Mouse (Mus musculus) CD4-positive, CD25-positive, alpha-beta regulatory T cell, adult 9 weeks (primary cell): ENCODE results near the gene Tnfrsf13b. TPM values are rescaled to one million over a fixed set of nuclear protein-coding genes. Genes with fewer than 3 reads are reported as not detected.

Experiments
- polyA plus RNA-seq: library from polyadenylated mRNA; unstranded; fragments of 100-300 nt; shearing (Covaris generic); gene quantifications from one replicate; pipeline ENCODE4 v1.2.1, GENCODE M21; 2017

Tnfrsf13b gene
- 65.3 TPM for polyA plus RNA-seq

GRCm38 (mm10) chr11:61126606-61127355, at the start of gene Tnfrsf13b:
Tnfrsf13b (plus strand) TSS chr11:61126755.

DNA sequence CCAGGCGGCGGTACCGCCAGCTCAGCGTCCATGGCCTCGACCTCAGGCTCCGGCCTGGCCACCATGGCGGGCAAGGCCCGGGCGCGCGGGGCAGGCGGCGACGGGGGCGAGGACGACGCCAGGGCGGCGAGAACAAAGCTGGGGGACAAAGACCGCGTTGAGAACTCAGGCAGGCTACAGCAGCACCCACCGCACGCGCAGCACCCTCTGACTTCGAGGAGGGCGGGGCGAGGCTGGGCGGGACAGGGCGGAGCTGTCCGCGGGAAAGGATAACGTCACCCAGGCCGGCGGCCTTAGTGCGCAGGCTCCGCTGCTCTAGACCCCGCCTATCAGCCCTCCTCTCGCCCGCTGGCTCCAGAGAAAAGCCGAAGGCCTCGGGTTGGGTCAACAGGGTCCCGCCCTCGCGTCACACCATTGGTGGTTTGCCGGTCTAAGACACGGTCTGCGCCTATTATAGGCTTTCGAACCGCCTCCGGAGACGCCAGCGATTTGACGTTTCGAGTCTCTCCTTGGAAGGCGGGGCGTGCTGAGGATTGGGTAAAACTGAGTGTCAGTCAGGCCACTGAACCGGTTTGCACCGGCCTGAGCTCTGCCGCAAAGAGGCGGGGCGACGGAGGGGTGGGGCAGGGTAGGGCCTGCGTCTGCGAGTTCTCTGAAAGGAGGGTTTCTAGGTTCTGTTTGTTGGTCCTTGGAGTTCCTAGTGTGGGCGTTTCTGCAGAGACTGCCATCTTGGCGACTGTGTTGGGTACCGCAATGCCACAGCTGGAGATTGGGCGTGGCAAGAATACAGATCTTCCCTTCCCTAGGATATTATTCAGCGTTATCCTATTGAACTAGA, 48.5 kb downstream of the Tnfrsf13b start, which contains the start of gene Usp22:
Gene Usp22, minus strand, starts transcription at position 235 of the 838 bp plus-strand sequence.

Other genes with a start within 250 kb of the Tnfrsf13b start
- 50.9 TPM for gene Tmem11, start 247.5 kb upstream of the Tnfrsf13b start, polyA plus RNA-seq
- gene Natd1, start 212.0 kb upstream of the Tnfrsf13b start, polyA plus RNA-seq = 6.9 TPM
- gene Map2k3, start 194.7 kb upstream of the Tnfrsf13b start, polyA plus RNA-seq = 32.0 TPM
- not detected for gene Kcnj12, start 104.2 kb upstream of the Tnfrsf13b start, polyA plus RNA-seq
- 13.3 TPM for gene Usp22, start 48.3 kb downstream of the Tnfrsf13b start, polyA plus RNA-seq
- not detected for gene Aldh3a1, start 80.8 kb downstream of the Tnfrsf13b start, polyA plus RNA-seq
- gene Aldh3a2, start 140.7 kb downstream of the Tnfrsf13b start, polyA plus RNA-seq = 53.2 TPM
- gene Slc47a2, start 216.1 kb downstream of the Tnfrsf13b start, polyA plus RNA-seq = not detected